Mouse (Mus musculus): ENCODE results near the gene Cacng1. TPM values are rescaled to one million over a fixed set of nuclear protein-coding genes. Genes with fewer than 3 reads are reported as not detected.
A peak's percentile ranks its signal among the peaks of the same experiment; 100 is the strongest.

Gene Cacng1
- polyA plus RNA-seq, 1 experiment from 2014 or later = 8.8 TPM

DNA sequence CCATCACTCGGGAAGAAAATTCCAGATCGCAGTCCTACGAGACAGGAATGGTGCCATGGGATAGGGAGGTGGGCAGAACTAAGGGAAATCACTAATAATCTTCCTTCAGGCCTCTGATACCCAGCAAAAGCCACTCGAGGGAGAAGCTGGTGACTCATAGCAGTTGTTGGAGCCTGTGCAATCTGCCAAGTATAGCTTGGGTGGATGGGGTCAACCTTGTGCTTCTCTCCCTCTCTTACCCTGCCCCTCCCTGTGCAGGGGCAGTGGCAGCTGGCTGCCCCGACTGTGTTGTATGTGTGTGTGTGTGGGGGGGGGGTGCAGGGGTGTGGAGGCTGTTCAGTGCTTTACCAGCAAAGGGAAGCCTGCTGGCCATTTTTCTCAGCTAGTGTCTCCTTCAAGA, 15.2 kb upstream of the Cacng1 start:
- peaks cover 31% of the 10 kb centered on the region for H3K36me3 ChIP-seq
- no peak for ATAC-seq (ENCODE audit: low FRiP score, low read depth)
- no peak overlapping the region for H3K27ac ChIP-seq
- H3K9me3 ChIP-seq = no peaks in the 10 kb centered on the region
- H3K27me3 ChIP-seq = no peaks in the 10 kb centered on the region
- H3K4me1 ChIP-seq = no peaks in the 10 kb centered on the region
- no peak overlapping the region for H3K4me3 ChIP-seq
- H3K9ac ChIP-seq = no peak overlapping the region
- WGBS = 79% methylated on average over 5 of the region's 5 CpGs
- H3K4me2 ChIP-seq (replicated peaks) = no peak overlapping the region

DNA sequence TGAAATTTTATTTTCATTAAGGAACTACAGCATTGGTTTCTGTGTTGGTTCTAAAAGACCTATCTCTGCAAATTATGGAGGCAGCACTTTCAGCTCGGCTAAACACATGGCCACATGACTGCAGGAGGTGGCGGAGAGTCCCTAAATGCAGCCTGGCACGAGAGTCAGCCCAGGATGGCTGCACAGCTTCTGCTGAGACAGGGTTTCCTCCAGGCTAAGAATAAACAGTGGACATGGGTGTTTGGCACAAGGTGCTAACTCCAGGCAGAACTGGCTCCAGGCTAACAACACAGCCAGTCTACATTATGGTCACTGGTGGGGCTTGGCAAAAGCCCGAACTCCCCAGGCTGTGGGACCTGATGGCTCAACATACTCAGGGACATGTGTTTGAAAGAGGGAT, 14.6 kb upstream of the Cacng1 start:
- H3K4me3 ChIP-seq = no peak overlapping the region
- no peak overlapping the region for H3K9ac ChIP-seq
- no peak overlapping the region for H3K27ac ChIP-seq
- no peak overlapping the region for H3K4me2 ChIP-seq (replicated peaks)
- ATAC-seq (ENCODE audit: low FRiP score, low read depth) = no peak
- no peaks in the 10 kb centered on the region for H3K9me3 ChIP-seq
- H3K36me3 ChIP-seq = peaks cover 26% of the 10 kb centered on the region
- no peaks in the 10 kb centered on the region for H3K27me3 ChIP-seq
- no peaks in the 10 kb centered on the region for H3K4me1 ChIP-seq
- 71% methylated on average over 4 of the region's 4 CpGs for WGBS

DNA sequence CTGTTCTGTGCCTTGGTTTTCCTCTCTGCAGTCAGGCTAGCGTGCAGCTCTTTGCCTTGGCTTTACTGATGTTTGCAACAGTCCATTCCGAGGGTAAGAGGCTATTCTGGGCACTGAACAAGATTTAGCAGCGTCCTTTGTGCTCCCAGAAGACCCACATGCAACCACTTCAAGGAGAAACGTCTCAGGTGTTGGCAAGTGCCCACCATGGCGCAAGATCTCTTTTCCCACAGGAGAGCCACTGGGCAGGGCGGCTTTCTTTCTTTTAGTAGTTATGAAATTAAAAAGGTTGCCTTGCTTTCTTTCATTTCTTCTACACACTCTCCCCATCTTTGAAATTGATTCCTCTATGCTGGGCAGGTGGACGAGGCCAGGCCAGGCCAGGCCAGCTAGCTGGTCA, 12.8 kb upstream of the Cacng1 start:
- Histone ChIP-seq H3K4me3 (no peak overlapping the region), H3K4me1 (no peaks in the 10 kb centered on the region), H3K36me3 (peaks cover 8% of the 10 kb centered on the region), H3K27me3 (no peaks in the 10 kb centered on the region), H3K4me2 (replicated peaks) (no peak overlapping the region), H3K9me3 (no peaks in the 10 kb centered on the region), H3K27ac (no peak overlapping the region), H3K9ac (no peak overlapping the region)
- WGBS = 87% methylated on average over 7 of the region's 7 CpGs
- ATAC-seq (ENCODE audit: low FRiP score, low read depth) = no peak

DNA sequence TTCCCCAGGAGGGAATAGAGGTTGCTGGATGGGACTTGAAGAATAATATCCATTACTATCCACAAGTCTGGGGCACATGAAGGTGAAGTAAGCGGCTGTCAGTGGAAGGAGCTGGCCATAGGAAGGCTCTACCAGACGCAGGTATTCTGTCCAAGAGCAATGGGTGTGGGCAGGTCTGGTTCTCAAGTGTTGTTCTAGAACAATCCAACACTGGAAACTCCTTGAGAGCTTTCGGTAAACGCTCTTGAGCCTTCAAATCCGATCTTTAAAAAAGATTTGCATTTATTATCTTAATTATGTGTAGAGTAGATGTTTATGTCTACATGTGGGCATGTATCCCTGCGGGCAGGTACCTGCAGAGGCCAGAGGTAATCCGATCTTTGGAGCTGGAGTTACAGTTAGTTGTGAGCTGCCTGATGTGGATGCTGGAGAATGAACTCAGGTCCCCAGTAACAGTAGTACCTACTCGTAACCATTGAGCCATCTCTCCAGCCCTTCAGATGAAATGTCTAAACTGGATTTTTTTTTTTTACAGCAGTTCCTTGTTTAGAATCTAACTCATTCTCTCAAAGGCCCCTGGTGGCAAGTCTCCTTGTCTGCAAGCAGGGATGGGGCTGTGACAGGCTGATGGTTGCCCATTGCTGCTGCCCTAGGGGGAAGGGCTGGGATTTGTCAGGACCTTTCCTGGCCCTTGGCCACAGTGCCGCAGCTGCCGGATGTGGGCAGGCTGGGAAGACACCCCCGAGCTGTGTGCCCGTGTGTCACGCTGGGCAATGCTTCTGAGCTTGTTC, 11.9 kb upstream of the Cacng1 start:
- Histone ChIP-seq H3K36me3 (peaks cover 4% of the 10 kb centered on the region; the same call in 1 of the 2 replicates), H3K4me1 (no peaks in the 10 kb centered on the region), H3K4me3 (no peak overlapping the region), H3K9ac (no peak overlapping the region), H3K27ac (no peak overlapping the region), H3K4me2 (replicated peaks) (no peak overlapping the region), H3K27me3 (no peaks in the 10 kb centered on the region), H3K9me3 (no peaks in the 10 kb centered on the region)
- ATAC-seq (ENCODE audit: low FRiP score, low read depth) = no peak
- 79% methylated on average over 13 of the region's 13 CpGs for WGBS

DNA sequence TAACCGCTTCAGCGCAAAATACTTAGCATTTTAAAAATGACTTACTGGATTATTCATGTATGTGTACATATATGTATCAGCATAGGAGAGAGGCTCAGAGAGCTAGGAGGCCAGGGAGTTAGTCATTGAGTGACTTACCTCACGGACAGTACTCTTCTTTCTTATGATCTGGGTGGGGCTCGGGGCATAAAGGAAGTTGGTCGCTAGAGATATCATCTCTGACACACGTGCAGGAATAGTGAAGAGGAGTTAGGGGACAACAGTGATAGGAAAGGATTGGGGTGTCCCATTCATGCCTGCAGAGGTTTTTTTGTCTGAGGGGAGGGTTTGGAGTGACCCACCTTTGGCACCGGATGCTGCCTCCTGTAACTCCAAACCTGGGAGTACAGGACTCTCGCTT, 8.3 kb upstream of the Cacng1 start:
- Histone ChIP-seq H3K4me1 (no peaks in the 10 kb centered on the region), H3K9me3 (no peaks in the 10 kb centered on the region; the same call in 1 of the 2 replicates), H3K36me3 (no peaks in the 10 kb centered on the region), H3K4me3 (no peak overlapping the region), H3K27ac (no peak overlapping the region), H3K4me2 (replicated peaks) (no peak overlapping the region), H3K27me3 (no peaks in the 10 kb centered on the region), H3K9ac (no peak overlapping the region)
- WGBS = 83% methylated on average over 8 of the region's 8 CpGs
- no peak for ATAC-seq (ENCODE audit: low FRiP score, low read depth)

DNA sequence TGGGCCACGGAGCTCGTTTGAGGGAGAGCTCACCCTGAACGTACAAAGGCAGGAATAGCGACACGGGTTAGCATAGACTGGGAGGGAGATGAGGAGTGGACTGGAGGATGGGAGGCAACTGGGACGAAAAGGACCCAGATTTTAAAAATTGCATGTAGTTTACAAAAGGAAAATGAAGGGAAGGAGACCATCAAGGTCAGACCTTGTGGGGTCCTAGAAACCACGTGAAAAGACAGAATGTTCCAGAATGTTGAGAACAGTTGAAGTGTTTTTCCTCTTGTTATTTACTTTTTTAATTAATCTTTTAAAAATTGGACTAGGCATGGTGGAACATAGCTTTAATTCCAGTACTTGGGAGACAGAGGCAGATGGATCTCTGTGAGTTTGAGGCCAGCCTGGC, 4.7 kb upstream of the Cacng1 start:
- no peak overlapping the region for H3K4me3 ChIP-seq
- no peak overlapping the region for H3K9ac ChIP-seq
- no peaks in the 10 kb centered on the region for H3K36me3 ChIP-seq
- H3K27ac ChIP-seq = no peak overlapping the region
- peaks cover 6% of the 10 kb centered on the region for H3K9me3 ChIP-seq
- no peak for ATAC-seq (ENCODE audit: low FRiP score, low read depth)
- no peaks in the 10 kb centered on the region for H3K4me1 ChIP-seq
- 87% methylated on average over 7 of the region's 7 CpGs for WGBS
- no peaks in the 10 kb centered on the region for H3K27me3 ChIP-seq
- H3K4me2 ChIP-seq (replicated peaks) = no peak overlapping the region

DNA sequence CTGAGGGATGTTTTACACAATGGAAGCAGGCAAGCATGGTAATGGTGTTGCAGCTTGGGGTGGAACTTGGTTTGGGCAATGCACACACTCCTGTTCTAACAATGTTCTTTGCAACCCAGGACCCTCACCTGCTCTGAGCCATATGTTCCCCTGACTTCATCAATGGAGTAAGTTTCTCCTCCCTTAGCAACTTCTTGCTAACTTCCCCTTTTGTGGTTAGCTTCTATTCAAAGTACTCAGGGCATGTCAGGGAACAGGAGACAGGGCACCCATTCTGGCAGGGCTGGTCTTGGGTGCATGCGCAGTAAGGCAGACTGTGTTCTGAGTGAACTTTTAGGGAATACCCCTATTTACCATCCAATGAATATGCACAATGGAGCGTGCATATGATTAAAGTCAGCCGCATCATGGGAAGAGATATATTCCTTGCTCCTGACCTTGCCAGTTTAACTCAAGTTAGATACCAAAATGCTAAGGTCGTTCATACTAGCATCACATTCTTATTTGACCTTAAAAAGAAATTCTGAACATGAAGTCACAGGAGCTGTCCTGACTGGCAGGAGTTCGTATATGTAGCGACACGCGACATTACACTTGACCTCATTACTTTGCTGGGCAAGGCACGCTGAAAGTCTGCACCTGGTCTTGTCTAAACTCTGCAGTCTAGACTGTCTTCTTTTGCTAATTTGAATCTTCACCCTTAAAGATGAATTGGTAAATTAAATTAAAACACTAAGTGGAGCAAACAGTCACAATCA, 4.1 kb upstream of the Cacng1 start:
- no peak overlapping the region for H3K9ac ChIP-seq
- 87% methylated on average over 9 of the region's 9 CpGs for WGBS
- peaks cover 6% of the 10 kb centered on the region for H3K9me3 ChIP-seq
- no peaks in the 10 kb centered on the region for H3K27me3 ChIP-seq
- no peaks in the 10 kb centered on the region for H3K4me1 ChIP-seq
- no peak for ATAC-seq (ENCODE audit: low FRiP score, low read depth)
- no peak overlapping the region for H3K4me2 ChIP-seq (replicated peaks)
- H3K27ac ChIP-seq = no peak overlapping the region
- no peaks in the 10 kb centered on the region for H3K36me3 ChIP-seq
- H3K4me3 ChIP-seq = no peak overlapping the region

DNA sequence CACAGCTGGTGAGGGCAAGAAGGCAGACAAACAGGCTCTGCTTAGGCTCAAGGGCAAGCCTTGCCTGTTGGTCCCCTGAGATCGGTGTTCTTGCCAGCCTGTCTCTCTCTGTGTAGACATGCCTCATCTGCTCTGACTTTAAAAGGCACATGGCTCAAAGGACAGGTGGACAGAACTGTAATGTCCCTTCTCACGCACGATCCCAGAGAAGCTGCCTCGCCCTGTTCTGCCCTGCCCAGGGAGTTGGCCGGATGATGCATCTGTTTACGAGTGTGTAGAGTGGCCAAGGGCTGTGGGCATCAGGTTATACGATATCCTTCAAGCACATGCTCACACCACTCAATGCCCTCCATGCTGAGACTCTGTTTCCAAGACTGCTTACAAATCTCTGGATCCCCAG, 2.0 kb downstream of the Cacng1 start:
- H3K36me3 ChIP-seq = no peaks in the 10 kb centered on the region
- no peaks in the 10 kb centered on the region for H3K27me3 ChIP-seq
- H3K27ac ChIP-seq = no peak overlapping the region
- H3K4me2 ChIP-seq (replicated peaks) = no peak overlapping the region
- no peak overlapping the region for H3K9ac ChIP-seq
- WGBS = 78% methylated on average over 7 of the region's 7 CpGs
- peaks cover 6% of the 10 kb centered on the region; the same call in 1 of the 2 replicates for H3K9me3 ChIP-seq
- no peak for ATAC-seq (ENCODE audit: low FRiP score, low read depth)
- peaks cover 13% of the 10 kb centered on the region for H3K4me1 ChIP-seq
- no peak overlapping the region for H3K4me3 ChIP-seq

DNA sequence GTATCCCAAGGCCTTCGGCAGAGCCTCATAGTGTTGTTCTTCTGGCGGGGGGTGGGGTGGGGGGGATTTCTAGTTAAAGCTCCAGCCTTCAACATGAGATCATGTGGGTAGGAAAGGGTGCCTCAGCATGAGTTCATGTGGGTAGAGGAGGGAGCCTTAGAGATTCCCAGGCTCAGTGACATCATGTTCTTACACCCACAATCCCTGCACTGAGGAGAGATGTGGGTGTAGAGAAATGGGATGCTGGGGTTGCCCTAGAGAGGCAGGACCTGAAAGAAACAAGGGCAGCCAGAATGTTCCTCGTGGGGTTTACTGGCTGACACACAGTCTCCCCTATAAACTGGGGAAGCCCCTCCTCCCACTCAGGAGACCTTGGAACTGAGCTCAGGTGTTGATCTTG, 5.9 kb downstream of the Cacng1 start:
- peak; percentile 24; the same call in 1 of the 2 replicates for ATAC-seq (ENCODE audit: low FRiP score, low read depth)
- WGBS = 54% methylated on average over 3 of the region's 3 CpGs
- H3K4me3 ChIP-seq = no peak overlapping the region

DNA sequence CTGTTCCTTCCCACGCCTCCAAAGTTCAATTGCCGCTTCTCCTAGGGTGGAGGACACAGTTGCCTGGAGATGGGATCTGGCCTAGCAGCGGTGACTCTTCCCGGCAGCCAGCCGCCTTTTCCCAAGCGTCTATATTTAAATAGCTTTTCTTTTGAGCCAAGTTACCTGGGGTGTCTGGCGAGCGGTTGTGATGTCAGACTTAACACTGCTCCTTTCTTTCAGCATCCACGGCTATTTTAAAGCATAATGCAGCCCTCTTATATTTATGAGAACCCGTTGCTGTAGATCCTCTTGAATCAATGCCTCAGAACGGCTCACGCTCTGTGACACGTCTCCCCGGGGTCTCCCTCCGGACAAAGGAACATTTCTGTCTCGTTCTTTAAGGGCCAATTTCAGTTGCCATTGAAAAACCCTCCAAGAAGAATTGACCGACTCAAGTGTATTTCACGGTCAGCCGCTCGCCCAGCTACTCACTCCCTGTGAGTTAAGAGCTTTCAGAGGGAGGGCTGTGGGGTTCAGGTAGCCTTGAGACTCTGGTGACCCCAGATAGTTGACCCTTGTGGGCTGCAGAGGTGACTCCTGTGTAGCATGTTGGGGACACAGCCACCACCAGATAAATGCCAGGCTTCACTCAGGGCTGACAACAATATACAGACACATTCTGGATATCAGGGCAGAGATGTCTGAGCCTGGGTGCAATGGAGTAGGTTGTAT, 8.3 kb downstream of the Cacng1 start:
- no peak overlapping the region for H3K4me2 ChIP-seq (replicated peaks)
- H3K36me3 ChIP-seq = no peaks in the 10 kb centered on the region
- 63% methylated on average over 20 of the region's 20 CpGs for WGBS
- H3K27me3 ChIP-seq = no peaks in the 10 kb centered on the region
- peaks cover 36% of the 10 kb centered on the region for H3K4me1 ChIP-seq
- H3K9me3 ChIP-seq = no peaks in the 10 kb centered on the region
- ATAC-seq (ENCODE audit: low FRiP score, low read depth) = no peak
- no peak overlapping the region for H3K4me3 ChIP-seq
- no peak overlapping the region for H3K9ac ChIP-seq
- no peak overlapping the region for H3K27ac ChIP-seq

More for the DNA sequence above, 5.9 kb downstream of the Cacng1 start:
- Histone ChIP-seq H3K36me3 (no peaks in the 10 kb centered on the region), H3K4me2 (replicated peaks) (no peak overlapping the region), H3K9ac (no peak overlapping the region), H3K9me3 (no peaks in the 10 kb centered on the region), H3K27me3 (no peaks in the 10 kb centered on the region), H3K4me1 (peaks cover 25% of the 10 kb centered on the region), H3K27ac (no peak overlapping the region)

DNA sequence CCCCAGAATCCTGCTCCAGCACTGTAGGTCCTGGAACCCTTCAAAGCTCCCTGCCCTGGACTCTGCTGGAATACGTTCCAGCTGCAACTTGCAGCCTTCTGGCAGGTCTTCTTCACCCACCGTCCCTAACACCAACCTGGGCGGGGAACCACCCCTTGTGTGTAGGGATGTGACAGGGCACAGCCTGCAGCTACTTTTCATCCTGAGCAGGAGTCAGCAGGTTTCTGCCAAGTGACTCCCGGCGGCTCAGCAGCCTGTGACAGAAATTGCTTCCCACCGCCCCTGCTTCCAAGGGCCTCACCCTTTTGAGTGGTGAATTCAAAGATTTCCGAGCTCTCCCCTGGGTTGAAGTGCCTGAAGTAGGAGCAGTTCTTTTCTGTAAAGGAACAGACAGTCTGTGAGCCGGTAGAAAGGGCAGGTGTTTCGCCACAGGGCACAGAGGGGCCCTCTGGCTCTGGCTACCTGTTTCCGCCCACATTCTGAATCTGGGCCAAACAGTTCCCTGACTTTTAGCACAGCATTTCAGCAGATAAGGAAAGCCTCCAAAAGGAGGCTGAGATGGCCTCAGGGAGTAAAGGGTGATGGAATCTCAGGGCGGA, 10.7 kb downstream of the Cacng1 start:
- H3K9me3 ChIP-seq = no peaks in the 10 kb centered on the region
- no peak overlapping the region for H3K4me3 ChIP-seq
- no peak for ATAC-seq (ENCODE audit: low FRiP score, low read depth)
- H3K4me2 ChIP-seq (replicated peaks) = no peak overlapping the region
- no peak overlapping the region for H3K9ac ChIP-seq
- no peaks in the 10 kb centered on the region for H3K27me3 ChIP-seq
- H3K27ac ChIP-seq = no peak overlapping the region; the same call in 1 of the 2 replicates
- peaks cover 37% of the 10 kb centered on the region for H3K4me1 ChIP-seq
- 63% methylated on average over 11 of the region's 11 CpGs for WGBS
- H3K36me3 ChIP-seq = no peaks in the 10 kb centered on the region

DNA sequence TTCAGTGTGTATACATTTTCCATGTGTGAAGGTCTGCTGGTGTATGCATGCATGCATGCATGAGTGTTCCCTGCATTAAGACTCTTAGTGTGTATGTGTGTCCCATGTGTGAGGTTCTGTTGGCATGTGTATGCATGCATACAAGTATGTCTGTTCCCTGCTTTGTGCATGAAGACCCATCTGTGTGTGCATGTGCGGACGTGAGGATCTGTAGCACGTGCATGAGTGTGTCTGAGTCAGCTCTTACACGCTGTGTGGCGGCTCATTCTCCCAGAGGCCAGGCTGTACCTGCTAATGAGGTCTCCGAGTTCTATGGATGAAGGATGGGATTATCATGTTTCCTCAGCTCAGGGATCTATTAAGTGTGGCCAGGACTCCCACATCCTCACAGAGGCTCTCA, 11.3 kb downstream of the Cacng1 start:
- no peaks in the 10 kb centered on the region for H3K9me3 ChIP-seq
- no peaks in the 10 kb centered on the region for H3K36me3 ChIP-seq
- no peaks in the 10 kb centered on the region for H3K27me3 ChIP-seq
- H3K4me3 ChIP-seq = no peak overlapping the region
- no peak overlapping the region for H3K9ac ChIP-seq
- H3K27ac ChIP-seq = no peak overlapping the region
- peaks cover 32% of the 10 kb centered on the region for H3K4me1 ChIP-seq
- 66% methylated on average over 6 of the region's 6 CpGs for WGBS
- ATAC-seq (ENCODE audit: low FRiP score, low read depth) = no peak
- H3K4me2 ChIP-seq (replicated peaks) = no peak overlapping the region

Measured in limb, embryonic 13.5 days (tissue).